Mouse (Mus musculus) neural tube, embryonic 13.5 days (tissue): ENCODE data around the gene Tsc22d4. TPM values are rescaled to one million over a fixed set of nuclear protein-coding genes. Genes with fewer than 3 reads are reported as not detected.

Source experiments
- ATAC-seq: fragments of 200-750 bp; cut with Nextera tagmentation; 2 replicates; pipeline ENCODE4 v1.8.0; 2017; ENCODE audit warnings: low read depth, mild to moderate bottlenecking, moderate TSS enrichment, moderate library complexity
- H3K27ac ChIP-seq: fragments of 300-500 bp; sonication (generic); replicated peaks from 2 replicates; pipeline ENCODE4 v1.5.1; 2015; ENCODE audit warnings: moderate library complexity, mild to moderate bottlenecking, inconsistent platforms
- H3K27me3 ChIP-seq: fragments of 300-500 bp; sonication (generic); 2 replicates; pipeline ENCODE4 v1.6.1; 2015; ENCODE audit warnings: mild to moderate bottlenecking, inconsistent platforms
- H3K36me3 ChIP-seq: fragments of 300-500 bp; sonication (generic); 2 replicates; pipeline ENCODE4 v1.6.1; 2015; ENCODE audit warnings: mild to moderate bottlenecking, inconsistent platforms
- H3K4me1 ChIP-seq: fragments of 300-500 bp; sonication (generic); replicated peaks from 2 replicates; pipeline ENCODE4 v1.6.1; 2015; ENCODE audit warnings: inconsistent platforms
- H3K4me2 ChIP-seq: fragments of 300-500 bp; sonication (generic); 2 replicates; pipeline ENCODE4 v1.6.1; 2015; ENCODE audit warnings: inconsistent platforms, mild to moderate bottlenecking, moderate library complexity
- H3K4me3 ChIP-seq: fragments of 300-500 bp; sonication (generic); 2 replicates; pipeline ENCODE4 v1.5.1; 2015; ENCODE audit warnings: mild to moderate bottlenecking, inconsistent platforms
- H3K9ac ChIP-seq: fragments of 300-500 bp; sonication (generic); 2 replicates; pipeline ENCODE4 v1.6.1; 2015; ENCODE audit warnings: moderate library complexity, mild to moderate bottlenecking, inconsistent platforms
- H3K9me3 ChIP-seq: fragments of 300-500 bp; sonication (generic); 2 replicates; pipeline ENCODE4 v1.6.1; 2016; ENCODE audit warnings: inconsistent platforms
- WGBS: fragments of 180-500 bp; shearing (Covaris S2); methylation state at CpG from one replicate; pipeline ENCODE4 v1.1.7; 2015; 5-methylcytosine and 5-hydroxymethylcytosine counted together
- polyA plus RNA-seq: library from polyadenylated mRNA; unstranded; fragments of >200 nt; fragmentation: Nextera tagmentation; extraction: Ambion mirVana; gene quantifications from 2 replicates; pipeline ENCODE4 v1.2.1, GENCODE M21; 2015

The Tsc22d4 gene
- polyA plus RNA-seq, 1 experiment from 2014 or later = 86.9 TPM

DNA sequence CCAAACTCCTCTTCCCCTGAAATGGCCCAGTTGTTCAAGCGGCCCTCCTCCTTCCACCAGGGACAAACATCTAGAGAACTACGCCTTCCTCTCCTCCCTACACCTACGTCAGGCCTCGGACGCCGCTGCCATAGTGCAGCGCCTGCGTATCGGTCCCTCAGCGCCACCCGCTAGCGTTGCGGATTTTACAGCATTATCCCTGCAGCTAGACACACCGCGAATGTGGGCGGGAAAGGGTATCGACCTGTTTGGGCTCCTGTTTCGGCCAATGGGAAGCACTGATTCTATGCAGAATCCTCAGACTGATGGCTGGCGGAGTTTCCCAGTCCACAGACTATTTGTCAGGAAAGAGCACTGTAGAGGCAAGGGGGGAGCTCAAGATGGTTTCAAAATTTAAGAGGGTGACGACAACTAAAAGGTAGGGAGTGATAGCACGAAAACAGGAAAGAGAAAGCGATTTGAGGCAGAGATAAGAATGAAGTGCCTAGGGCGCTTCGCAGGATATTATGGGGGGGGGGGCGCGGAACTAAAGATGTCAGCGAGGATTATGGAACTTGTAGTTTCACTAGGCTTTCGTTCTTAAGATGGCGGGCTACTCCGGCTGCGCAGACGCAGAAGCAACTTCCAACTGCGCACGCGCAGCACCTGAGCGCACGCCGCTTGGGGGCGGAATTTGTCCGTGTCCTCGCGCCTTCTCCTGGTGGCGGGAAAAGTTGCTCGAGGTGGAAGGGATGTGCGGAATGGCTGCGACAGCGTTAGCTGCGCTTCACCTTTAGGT, 41.8 kb downstream of the Tsc22d4 start, which contains the start of the genes Mepce and Zcwpw1:
TSS of gene Mepce (minus strand) at position 505 of the 778 bp plus-strand sequence.
TSS of gene Zcwpw1 (plus strand) at position 648 of the 778 bp plus-strand sequence.
- Histone ChIP-seq H3K9me3 (no peaks in the 10 kb centered on the region), H3K4me3 (peak within 1 kb of the TSS; percentile 87), H3K4me2 (peak within 1 kb of the TSS; percentile 95), H3K27ac (peak within 1 kb of the TSS; percentile 99), H3K27me3 (peaks cover 7% of the 10 kb centered on the region; the same call in 1 of the 2 replicates), H3K4me1 (peaks cover 36% of the 10 kb centered on the region), H3K9ac (peak within 1 kb of the TSS; percentile 97), H3K36me3 (peaks cover 26% of the 10 kb centered on the region)
- whole genome bisulfite sequencing = under 1% methylated on average over 48 of the region's 48 CpGs
- peak; percentile 64 for ATAC-seq

DNA sequence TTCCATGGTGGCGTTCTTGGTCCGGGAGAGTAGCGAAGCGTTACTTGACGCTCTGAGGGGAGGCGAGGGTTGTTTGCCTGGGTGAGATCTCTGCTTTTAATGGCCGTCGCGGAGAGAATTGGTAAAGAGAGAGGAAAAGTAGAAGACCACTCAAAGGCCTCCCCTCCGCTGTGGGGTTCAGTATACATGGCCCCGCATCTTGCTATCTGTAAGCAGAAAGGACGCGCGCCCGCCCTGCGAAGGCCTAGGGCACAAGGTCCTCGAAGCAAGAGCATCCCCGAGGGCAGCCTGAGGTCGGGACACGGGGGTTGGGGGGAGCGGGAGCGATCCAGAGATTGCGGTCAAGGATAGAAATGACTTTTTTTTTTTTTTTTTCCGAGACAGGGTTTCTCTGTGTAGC, 42.6 kb downstream of the Tsc22d4 start:
- Histone ChIP-seq H3K9me3 (no peaks in the 10 kb centered on the region), H3K4me2 (peak overlapping the region; percentile 95), H3K4me3 (peak overlapping the region; percentile 87), H3K27ac (no peak overlapping the region), H3K4me1 (peaks cover 28% of the 10 kb centered on the region), H3K36me3 (peaks cover 18% of the 10 kb centered on the region), H3K27me3 (peaks cover 7% of the 10 kb centered on the region; the same call in 1 of the 2 replicates), H3K9ac (peak overlapping the region; percentile 44)
- WGBS = 74% methylated on average over 24 of the region's 24 CpGs
- ATAC-seq = no peak

DNA sequence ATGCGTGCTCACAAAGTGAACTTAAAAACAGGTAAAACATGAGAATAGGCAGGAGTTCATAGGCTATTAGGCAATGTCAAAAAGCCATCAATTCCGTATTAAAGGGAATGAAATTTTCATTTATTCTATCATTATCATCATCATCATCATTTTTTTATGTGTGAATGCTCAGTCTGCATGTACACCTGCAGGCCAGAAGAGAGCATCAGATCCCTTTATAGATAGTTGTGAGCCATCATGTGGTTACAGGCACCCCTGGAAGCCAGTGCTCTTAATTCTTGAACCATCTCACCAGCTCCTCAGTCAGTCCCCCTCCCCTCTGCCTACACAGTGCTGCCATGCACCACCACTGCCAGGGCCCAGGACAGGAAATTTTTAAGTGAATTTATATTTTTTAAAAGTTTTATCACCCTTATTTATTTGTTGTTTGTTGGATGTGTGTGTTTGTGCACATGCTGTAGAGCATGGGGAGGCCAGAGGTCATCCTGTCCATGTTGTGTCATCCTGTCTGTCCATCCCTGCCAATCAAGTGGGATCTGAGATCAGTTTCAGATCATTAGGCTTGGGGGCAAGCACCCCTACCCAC, 43.5 kb downstream of the Tsc22d4 start:
- Histone ChIP-seq H3K9me3 (no peaks in the 10 kb centered on the region), H3K27me3 (peaks cover 7% of the 10 kb centered on the region; the same call in 1 of the 2 replicates), H3K4me2 (no peak overlapping the region), H3K4me3 (no peak overlapping the region), H3K27ac (no peak overlapping the region), H3K9ac (no peak overlapping the region), H3K4me1 (peaks cover 19% of the 10 kb centered on the region), H3K36me3 (peaks cover 9% of the 10 kb centered on the region; the same call in 1 of the 2 replicates)
- WGBS = 90% methylated on average over 2 of the region's 2 CpGs
- no peak for ATAC-seq

DNA sequence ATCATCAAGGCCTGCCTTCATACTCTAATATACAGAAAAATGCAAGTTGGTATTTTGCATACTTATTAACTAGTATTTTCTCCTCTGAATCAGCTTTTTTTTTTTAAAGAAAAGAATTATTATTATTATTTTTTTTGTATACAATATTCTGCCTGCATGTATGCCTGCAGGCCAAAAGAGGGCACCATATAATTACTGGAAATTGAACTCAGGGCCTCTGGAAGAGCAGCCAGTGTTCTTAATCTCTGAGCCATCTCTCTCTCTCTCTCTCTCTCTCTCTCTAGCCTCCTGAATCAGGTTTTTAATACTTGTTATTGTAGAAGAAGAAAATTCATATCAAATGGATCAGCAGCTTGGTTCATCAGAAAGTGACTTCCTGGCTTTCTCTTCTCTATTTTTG, 46.0 kb downstream of the Tsc22d4 start:
- H3K4me2 ChIP-seq = no peak overlapping the region
- H3K27me3 ChIP-seq = peaks cover 7% of the 10 kb centered on the region; the same call in 1 of the 2 replicates
- no peak overlapping the region for H3K27ac ChIP-seq
- H3K36me3 ChIP-seq = no peaks in the 10 kb centered on the region
- peaks cover 5% of the 10 kb centered on the region; the same call in 1 of the 2 replicates for H3K4me1 ChIP-seq
- H3K9ac ChIP-seq = no peak overlapping the region
- H3K9me3 ChIP-seq = no peaks in the 10 kb centered on the region
- ATAC-seq = no peak
- H3K4me3 ChIP-seq = no peak overlapping the region

DNA sequence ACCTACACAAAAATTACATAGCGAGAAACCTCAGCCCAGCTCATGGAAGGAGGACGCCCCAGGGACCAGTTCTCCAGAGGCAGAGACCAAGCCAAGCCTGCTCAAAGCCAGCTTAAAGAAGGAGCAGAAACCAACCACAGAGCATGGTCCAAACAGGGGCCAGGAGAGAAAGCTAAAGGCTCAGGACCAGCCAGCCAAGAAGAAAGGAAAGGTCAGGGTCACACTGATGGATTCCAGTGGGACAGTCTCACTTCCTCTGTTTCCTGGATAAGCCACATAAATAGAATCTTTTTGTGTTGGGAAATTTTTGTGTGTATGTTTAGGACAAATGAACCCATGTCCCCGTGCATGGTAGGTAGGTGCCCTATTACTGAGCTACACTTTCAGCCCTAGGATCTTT, 51.1 kb downstream of the Tsc22d4 start:
- ATAC-seq = no peak
- WGBS = 83% methylated on average over 3 of the region's 3 CpGs
- Histone ChIP-seq H3K36me3 (no peaks in the 10 kb centered on the region), H3K9ac (no peak overlapping the region), H3K27me3 (no peaks in the 10 kb centered on the region), H3K9me3 (no peaks in the 10 kb centered on the region), H3K27ac (no peak overlapping the region), H3K4me2 (no peak overlapping the region), H3K4me3 (no peak overlapping the region), H3K4me1 (no peaks in the 10 kb centered on the region)

DNA sequence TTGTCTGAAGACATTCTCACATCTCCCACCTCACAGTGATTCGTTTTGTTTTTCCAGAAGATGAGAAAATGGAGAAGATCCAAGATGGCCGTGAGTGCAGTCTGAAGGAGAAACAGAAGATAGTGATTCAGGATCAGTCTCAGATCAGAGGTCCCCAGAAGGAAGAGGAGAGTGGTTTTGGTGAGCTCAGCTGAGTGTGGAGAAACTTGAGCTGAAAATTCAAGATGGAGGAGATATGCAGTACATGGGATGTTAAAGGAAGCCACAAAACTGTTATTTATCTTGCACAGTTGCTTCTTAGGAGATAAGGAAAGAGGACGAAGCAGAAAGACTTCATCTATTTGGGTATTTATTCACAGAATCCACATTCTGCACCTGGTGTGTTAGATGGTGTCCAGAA, 55.4 kb downstream of the Tsc22d4 start:
- H3K9ac ChIP-seq = no peak overlapping the region
- H3K27me3 ChIP-seq = no peaks in the 10 kb centered on the region
- H3K27ac ChIP-seq = no peak overlapping the region
- no peak for ATAC-seq
- H3K9me3 ChIP-seq = no peaks in the 10 kb centered on the region
- 84% methylated on average over 3 of the region's 3 CpGs for WGBS
- no peaks in the 10 kb centered on the region for H3K4me1 ChIP-seq
- H3K4me3 ChIP-seq = no peak overlapping the region
- H3K4me2 ChIP-seq = no peak overlapping the region
- no peaks in the 10 kb centered on the region for H3K36me3 ChIP-seq

DNA sequence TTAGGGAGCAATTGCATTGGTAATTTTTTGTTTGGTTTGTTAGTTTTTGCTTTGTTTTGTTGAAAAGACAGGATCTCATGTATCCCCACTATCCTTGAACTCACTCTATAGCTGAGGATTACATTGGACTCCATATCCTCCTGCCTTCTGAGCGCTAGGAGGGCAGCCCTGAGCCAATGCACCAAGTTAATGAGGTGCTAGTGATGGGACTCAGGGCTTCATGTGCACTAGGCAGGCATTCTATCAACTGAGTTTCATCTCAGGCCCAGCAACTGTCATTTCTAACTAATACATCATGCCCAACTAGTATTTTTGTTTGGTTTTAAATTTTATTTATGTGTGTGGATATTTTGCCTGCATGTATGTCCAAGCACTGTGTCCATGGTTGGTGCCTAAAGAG, 60.6 kb downstream of the Tsc22d4 start:
- Histone ChIP-seq H3K27me3 (no peaks in the 10 kb centered on the region), H3K4me3 (no peak overlapping the region), H3K27ac (no peak overlapping the region), H3K9me3 (no peaks in the 10 kb centered on the region), H3K9ac (no peak overlapping the region), H3K36me3 (no peaks in the 10 kb centered on the region), H3K4me2 (no peak overlapping the region), H3K4me1 (no peaks in the 10 kb centered on the region)
- ATAC-seq = no peak
- 72% methylated on average over 1 of the region's 1 CpGs for WGBS

DNA sequence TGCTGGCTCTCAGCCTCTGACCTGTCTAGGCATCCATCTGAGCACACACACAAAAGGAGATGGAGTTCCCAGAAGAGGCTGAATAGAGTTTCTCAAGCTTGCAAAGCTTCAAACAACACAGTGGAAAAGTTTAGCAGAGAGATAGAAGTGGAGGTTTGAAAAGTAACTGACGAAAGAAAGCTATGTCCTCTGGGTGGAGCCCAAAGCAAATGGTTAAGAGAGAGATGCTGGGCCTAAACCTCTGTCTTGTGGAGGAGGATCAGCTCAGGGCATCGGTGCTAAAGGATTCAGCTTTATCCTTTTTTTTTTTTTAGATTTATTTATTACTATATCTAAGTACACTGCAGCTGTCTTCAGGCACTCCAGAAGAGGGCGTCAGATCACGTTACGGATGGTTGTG, 62.8 kb downstream of the Tsc22d4 start:
- Histone ChIP-seq H3K27me3 (no peaks in the 10 kb centered on the region), H3K9me3 (no peaks in the 10 kb centered on the region), H3K4me3 (no peak overlapping the region), H3K36me3 (no peaks in the 10 kb centered on the region), H3K4me2 (no peak overlapping the region), H3K4me1 (no peaks in the 10 kb centered on the region), H3K27ac (no peak overlapping the region), H3K9ac (no peak overlapping the region)
- ATAC-seq = no peak
- WGBS = 86% methylated on average over 5 of the region's 5 CpGs

DNA sequence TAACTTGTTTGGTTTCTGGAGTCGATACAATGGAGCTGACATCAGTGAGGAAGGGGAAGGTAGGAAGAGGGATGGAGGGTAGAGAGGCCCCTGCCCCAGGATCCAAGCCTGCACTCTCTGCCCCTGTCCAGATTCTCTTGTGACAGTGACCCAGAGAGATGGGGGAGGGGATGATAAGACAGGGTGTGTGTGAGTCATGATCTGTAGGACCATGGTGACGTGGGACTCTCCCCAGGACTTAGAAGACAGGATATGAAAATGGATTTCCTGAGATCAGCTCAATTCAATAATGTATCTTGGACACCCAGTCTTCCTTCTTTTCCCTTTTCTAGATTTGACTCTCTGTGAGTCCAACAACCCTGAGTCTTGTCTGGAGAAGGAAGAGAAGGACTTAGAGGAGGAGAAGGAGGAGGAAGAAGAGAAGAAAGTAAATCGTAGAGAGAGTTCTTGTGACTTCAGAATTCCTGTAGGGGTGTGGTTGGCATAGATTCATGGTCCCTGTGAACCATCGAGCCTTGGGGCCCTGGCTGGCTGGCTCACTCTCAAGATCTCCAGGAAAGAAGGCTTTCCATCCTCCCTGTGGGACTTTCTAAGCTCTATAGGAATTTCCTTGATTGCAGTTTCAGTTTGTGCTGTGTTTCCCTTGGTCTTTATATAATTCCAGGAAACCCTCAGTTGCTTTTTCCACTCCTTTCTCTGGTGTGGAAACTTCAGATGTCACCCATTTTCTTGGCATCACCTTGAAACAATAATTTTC, 72.1 kb downstream of the Tsc22d4 start:
- no peak for ATAC-seq
- no peaks in the 10 kb centered on the region for H3K36me3 ChIP-seq
- H3K4me1 ChIP-seq = no peaks in the 10 kb centered on the region
- no peak overlapping the region for H3K4me2 ChIP-seq
- no peak overlapping the region for H3K27ac ChIP-seq
- no peaks in the 10 kb centered on the region for H3K27me3 ChIP-seq
- H3K9ac ChIP-seq = no peak overlapping the region
- H3K4me3 ChIP-seq = no peak overlapping the region
- H3K9me3 ChIP-seq = no peaks in the 10 kb centered on the region
- 73% methylated on average over 4 of the region's 4 CpGs for WGBS

Other genes starting within 250 kb of the Tsc22d4 start
- 79.7 and 80.1 TPM in 2 replicates for gene Pop7, start 243.2 kb upstream of the Tsc22d4 start, polyA plus RNA-seq
- gene Gigyf1, start 227.2 kb upstream of the Tsc22d4 start, polyA plus RNA-seq = 16.9 and 17.3 TPM in 2 replicates
- gene Epo, start 212.5 kb upstream of the Tsc22d4 start, polyA plus RNA-seq = not detected in 2 replicates
- 486 and 510 TPM in 2 replicates for gene Gnb2, start 212.2 kb upstream of the Tsc22d4 start, polyA plus RNA-seq
- 203 and 222 TPM in 2 replicates for gene Actl6b, start 192.2 kb upstream of the Tsc22d4 start, polyA plus RNA-seq
- 3.0 and 3.2 TPM in 2 replicates for gene Tfr2, start 175.9 kb upstream of the Tsc22d4 start, polyA plus RNA-seq
- 50.0 and 58.1 TPM in 2 replicates for gene Mospd3, start 144.7 kb upstream of the Tsc22d4 start, polyA plus RNA-seq
- gene Pcolce, start 131.9 kb upstream of the Tsc22d4 start, polyA plus RNA-seq = 40.6 and 42.7 TPM in 2 replicates
- gene Fbxo24, start 116.7 kb upstream of the Tsc22d4 start, polyA plus RNA-seq = 0.17 and 0.20 TPM in 2 replicates
- 23.8 and 24.5 TPM in 2 replicates for gene Lrch4, start 116.6 kb upstream of the Tsc22d4 start, polyA plus RNA-seq
- gene Gm20605, start 116.6 kb upstream of the Tsc22d4 start, polyA plus RNA-seq = 6.7 and 7.9 TPM in 2 replicates
- gene Sap25, start 104.4 kb upstream of the Tsc22d4 start, polyA plus RNA-seq = 5.6 and 6.5 TPM in 2 replicates
- 0.20 TPM in 1 of 2 replicates, not detected in the other for gene Irs3, start 100.0 kb upstream of the Tsc22d4 start, polyA plus RNA-seq
- 15.5 and 16.6 TPM in 2 replicates for gene Agfg2, start 61.0 kb upstream of the Tsc22d4 start, polyA plus RNA-seq
- 23.4 and 25.4 TPM in 2 replicates for gene Nyap1, start 4.1 kb upstream of the Tsc22d4 start, polyA plus RNA-seq
- gene Ppp1r35, start 33.1 kb downstream of the Tsc22d4 start, polyA plus RNA-seq = 38.1 and 39.7 TPM in 2 replicates
- gene Mepce, start 41.9 kb downstream of the Tsc22d4 start, polyA plus RNA-seq = 9.9 and 12.3 TPM in 2 replicates
- 10.4 and 12.4 TPM in 2 replicates for gene Zcwpw1, start 42.1 kb downstream of the Tsc22d4 start, polyA plus RNA-seq
- 0.15 and 1.3 TPM in 2 replicates for gene Pilra, start 90.6 kb downstream of the Tsc22d4 start, polyA plus RNA-seq
- not detected in 2 replicates for gene Pilrb1, start 112.4 kb downstream of the Tsc22d4 start, polyA plus RNA-seq
- 0.27 TPM in 1 of 2 replicates, not detected in the other for gene Pilrb2, start 126.1 kb downstream of the Tsc22d4 start, polyA plus RNA-seq
- gene Cyp3a13, start 175.9 kb downstream of the Tsc22d4 start, polyA plus RNA-seq = not detected in 2 replicates
- gene Gjc3, start 217.4 kb downstream of the Tsc22d4 start, polyA plus RNA-seq = 0.21 and 0.27 TPM in 2 replicates
- gene Azgp1, start 235.8 kb downstream of the Tsc22d4 start, polyA plus RNA-seq = not detected in 2 replicates